Mouse (Mus musculus) ovary, postnatal 36 days (tissue): ENCODE measurements at regions not wholly inside any gene's neighbourhood (a gene's known extent, or its start where the extent isn't known, plus 50 kb on each side); places are given as distances from the start of the nearest gene placed in this dataset.
"Not testable (repeated sequence)": the region's sequence is repeated elsewhere in the genome, so short reads cannot be mapped to it uniquely, and the experiment has no call there.

Source experiments
- DNase-seq: peaks from one replicate; pipeline ENCODE4 v3.0.0; 2022; ENCODE audit warnings: low spot score, mixed read lengths

DNA sequence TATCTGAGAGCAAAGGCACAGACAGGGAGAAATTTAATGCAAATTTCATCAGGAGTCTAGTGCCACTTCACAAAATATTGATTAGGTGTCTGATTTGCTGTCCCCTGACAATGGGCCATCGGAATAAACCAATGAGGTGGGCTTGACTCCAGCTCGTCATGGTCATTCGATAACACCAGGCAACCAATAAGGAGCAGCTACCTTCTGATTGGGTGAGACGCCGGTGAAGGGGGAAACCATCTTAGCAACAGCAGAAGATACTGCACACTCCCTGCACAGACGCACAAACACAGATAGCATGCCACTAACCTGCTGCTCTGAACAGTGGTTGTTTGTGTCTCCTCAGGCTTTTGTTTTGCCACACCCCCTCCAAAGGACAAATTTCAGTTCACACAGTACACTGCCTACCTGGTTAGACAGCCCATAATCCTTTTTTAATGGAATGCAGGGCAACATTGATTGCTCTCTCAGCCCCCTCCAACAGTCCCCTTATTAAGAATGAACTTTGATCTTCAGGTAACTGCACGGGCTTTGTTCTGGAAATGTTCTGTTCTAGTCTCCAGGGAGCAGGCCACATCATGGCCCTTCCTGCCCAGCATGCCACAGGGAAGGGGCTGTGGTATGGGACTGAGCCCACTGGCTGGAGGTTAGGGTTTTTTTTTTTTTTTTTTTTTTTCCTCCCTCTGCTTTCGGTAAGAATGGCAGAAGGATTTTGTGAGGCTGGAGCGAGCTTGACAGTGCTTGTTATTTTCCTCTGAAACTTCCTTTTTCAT, 285.1 kb upstream of the Ubash3b start:
- DNase-seq, result no peak

DNA sequence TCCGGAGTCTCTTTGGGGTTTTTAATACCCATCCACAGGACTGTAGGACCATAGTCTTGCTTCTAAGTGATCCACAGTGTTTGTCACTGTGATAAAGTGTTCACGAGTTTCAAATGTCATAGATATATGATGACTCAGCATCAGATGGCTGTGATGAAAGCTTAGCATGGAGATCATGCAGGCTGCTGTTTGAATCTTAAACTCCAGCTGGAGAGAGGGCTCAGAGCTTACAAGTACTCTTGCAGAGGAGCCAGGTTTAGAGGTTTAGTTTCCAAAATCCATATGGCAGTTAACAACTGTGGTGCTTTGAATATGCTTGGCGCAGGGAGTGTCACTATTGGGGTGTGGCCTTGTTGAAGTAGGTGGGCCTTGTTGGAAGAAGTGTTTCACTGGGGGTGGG, 280.9 kb upstream of the Ubash3b start:
- no peak for DNase-seq

DNA sequence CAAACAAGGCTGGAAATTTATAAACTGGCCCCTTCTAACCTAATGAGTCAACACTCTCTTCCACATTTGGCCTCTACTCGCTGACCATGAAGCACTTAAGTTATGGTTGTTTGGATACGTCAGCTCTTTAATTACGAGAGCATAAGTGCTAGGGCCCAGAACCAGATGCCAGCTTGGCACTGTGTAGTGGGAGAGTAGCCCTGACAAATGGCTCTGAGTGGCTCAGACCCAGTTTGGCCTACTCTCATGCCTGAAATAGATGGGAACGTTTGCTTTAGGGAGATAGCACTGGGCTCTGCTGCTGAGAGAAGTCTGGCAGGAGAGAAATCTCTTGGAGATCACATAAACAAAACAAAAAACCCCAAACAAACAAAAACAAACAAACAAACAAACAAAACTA, 278.5 kb upstream of the Ubash3b start:
- DNase-seq, result no peak

DNA sequence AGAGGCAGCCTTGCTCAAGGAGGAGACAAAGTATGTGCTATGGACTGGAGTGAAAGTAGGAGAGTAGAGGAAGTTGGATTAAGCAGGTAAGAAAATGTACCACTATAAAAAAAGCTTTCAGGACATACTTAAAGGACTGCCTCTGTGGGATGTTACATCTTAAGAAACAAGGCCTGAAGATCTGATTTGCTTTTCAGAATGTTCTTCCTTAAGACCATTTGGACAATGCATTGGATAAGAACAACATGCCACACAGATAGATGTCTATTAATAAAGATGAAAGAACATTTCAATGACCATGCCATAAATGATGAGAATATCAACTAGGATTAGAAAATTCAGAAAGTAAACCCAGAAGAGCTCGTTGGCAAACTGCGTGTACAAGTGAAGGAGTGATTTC, 276.6 kb upstream of the Ubash3b start:
- DNase-seq, result no peak

DNA sequence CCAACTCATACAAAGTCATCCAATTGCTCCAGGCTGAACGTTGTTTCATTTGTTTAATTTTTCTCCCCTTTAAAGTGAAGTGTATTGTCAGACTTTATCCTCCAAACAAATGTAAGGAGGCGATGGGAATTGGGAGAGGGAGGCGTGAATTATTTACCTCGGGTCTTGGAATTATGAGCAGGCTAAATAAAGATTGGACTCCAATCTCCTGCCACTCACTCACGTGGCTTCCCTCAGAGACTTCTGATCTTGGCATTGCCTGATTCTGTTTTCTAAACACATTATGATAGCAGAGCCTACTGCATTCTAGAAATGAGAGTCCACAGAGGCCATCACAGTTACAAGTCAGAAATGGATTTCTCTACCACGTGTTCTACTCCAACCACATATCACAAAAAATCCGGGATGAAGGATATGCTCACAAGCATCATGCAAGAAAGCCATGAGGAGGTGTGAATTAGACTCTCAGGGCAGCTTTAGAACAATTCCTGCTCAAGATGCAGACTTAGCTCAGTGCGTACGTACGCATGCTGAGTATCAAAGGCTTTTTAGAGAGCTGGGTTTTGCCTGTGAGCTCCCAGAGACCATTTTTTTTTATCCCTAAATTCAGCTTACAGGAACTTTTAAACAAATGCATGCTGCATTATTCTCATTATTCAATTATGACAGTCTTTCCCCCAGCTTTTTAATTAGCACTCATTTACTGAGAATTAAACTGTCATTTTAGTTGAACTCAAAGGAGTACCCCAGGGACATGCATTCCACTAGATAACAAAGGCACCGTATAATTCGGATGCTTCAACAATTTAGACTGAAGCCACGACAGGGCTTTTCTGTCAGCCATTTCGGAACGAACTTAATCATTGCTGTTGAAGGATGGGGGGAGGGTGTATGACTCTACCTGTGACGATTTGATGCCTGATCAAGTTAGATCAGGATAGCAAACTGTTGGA, 269.2 kb upstream of the Ubash3b start:
- DNase-seq, result no peak

DNA sequence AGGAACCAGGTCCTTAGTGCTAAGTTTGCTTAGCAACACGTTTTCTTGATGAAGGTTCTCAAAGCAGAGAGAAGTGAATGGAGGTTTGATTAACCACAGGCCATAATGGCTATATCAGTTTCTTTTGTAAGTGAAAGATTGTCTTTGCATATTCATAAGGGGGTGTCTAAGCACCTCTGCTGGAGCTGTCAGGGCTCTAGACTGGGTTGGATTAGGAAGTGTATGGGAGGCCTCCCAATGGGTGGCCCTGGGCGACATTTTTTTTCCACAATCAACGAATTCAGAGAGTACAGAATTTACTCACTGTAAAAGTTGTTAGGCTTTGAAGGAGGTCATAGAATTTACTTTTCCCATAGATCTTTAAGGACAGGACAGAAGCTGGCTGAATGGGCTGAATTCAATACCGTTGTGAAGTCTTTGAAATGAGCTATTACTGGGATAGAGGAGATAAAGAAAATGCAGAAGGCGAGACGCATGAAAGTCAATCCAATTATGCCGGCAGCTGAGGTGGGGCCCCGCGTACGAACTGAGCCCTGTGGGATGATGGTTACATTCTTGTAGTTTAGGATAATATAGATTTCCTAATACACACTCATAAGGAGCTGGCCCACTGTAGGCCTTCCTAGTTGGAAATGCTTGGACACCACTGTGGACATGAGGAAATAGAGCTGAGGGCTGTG, 268.4 kb upstream of the Ubash3b start:
- DNase-seq, result no peak

DNA sequence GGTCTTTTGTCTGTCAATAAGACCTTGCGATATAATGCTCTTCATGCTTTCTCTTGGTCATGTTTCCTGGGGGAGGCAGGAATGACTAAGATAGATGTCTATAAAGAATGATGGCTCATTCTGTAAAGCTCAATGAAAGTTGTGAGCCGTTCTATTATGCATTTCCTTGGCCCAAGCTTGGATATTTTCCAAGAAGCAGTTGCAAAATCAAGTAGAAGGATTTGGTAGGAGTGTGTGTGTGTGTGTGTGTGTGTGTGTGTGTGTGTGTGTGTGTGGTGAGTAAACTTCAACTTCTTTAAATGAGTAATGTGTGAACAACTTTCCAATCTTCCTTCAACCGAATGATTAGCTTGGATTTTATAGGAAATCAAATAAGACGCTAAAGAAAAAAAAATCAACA, 267.7 kb upstream of the Ubash3b start:
- DNase-seq, result no peak

DNA sequence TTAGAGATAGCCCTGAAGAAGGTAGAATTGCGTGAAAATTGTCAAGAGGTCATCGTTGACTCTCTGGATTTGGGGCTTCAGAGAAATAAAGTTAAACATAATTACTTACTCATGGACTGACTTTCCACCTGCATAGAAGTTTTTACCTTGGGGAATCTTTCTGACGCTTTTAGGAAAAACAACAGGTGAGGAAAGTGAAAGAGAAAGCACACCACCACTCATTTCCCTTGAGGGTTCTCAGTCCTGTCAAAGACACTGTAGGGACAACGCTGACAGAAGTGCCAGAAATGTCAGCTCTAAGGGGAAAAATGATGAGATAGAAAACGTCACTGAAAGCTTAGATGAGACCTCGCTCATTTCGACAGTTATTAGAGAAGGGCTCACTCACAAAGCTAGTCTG, 265.2 kb upstream of the Ubash3b start:
- no peak for DNase-seq

DNA sequence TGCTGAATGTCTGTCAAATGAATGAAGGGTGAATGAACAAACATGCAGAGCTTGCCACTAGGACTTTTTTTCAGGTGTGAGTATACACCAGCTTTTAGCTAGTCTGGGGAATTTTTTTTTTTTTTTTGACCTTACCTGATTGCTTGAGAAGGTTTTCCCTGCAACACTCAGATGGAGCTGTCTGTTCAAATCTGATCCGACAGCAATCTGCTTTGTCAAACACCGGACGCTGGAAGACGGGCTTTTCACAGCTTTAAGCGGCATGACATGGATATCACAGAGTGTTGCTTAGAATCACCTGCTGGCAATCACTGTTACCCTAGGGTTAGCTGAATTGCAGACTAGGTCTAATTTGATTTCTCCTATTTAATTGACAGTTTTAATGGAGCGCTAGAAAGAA, 263.7 kb upstream of the Ubash3b start:
- DNase-seq, result no peak

DNA sequence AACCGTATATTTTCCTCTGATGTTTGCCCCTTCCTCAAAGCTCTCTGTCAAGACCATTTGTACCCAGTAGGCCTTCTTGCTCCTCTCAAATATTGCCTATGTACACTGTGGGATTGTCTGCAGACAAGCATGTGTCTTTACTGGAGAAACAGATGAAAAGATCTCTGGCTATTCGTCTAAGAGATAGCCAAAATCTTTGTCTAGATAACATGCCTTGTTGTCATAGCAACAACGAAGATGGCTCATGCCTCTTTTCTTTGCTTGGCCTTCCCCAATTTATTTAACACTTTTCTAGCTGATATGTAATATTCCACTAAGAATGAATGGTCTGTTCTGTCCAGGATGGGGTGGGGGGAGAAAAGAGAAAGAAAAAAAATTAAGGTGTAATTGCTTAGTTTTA, 252.3 kb upstream of the Ubash3b start:
- DNase-seq, result no peak

DNA sequence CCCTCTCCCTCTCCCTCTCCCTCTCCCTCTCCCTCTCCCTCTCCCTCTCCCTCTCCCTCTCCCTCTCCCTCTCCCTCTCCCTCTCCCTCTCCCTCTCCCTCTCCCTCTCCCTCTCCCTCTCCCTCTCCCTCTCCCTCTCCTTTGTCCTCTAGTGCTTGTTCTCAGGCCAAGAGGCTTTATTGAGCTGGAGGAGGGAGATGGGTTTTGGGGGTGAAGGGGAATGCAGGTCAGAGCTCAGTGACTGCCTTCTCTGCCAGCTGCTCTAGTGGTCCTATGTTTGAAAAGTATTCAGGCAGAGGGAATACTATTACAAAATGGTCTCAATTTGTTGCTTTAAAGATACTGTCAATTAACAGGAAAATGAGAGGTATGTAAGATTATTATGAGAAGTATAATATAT, 251.6 kb upstream of the Ubash3b start:
- not testable (repeated sequence) for DNase-seq

DNA sequence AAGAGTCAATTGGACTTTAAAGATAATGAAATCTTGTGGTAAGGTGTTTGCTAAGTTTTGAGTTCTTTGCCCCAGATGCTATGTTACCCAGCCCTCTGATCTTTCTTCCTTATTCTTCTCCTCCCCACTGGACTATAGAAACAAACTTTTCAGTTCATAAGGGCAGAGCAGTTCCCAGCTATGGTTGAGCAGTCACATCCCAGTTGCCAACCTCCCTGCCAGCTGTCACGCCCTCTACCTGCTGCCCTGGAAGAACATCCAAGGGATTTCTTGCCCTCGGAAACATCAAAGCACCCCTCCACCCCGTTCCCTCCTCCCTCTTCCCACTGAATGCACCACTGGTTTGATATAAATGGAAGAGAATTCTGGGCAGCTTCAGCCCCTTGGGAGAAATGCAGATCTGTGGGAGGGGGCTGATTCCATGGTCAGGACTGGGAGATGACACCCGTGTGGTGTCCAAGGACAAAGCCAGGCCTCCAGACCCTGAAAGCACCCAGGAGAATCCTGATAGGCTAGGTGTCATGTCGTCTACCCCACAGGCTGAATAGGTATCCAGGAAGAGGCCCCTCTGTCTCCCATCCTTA, 250.8 kb upstream of the Ubash3b start:
- DNase-seq, result peak; percentile 10

DNA sequence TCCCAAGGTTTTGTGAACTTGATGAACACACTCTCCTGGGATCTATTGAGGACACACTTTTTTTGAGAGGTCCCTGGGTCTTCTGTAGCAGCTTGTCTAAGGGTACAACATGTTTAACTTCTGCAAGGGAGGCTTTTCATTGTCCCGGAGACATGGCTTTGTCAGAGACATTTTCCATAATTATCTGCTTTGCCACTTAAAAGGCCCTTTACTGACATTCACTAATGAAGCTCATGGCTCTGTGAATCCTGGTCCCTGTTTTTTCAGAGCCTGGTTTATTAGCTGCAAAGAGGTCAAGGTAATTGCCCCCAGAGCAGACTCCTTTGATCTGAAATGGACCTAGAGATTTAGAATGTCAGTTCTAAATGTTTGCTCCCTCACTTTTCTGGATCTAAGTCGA, 246.8 kb upstream of the Ubash3b start:
- no peak for DNase-seq

DNA sequence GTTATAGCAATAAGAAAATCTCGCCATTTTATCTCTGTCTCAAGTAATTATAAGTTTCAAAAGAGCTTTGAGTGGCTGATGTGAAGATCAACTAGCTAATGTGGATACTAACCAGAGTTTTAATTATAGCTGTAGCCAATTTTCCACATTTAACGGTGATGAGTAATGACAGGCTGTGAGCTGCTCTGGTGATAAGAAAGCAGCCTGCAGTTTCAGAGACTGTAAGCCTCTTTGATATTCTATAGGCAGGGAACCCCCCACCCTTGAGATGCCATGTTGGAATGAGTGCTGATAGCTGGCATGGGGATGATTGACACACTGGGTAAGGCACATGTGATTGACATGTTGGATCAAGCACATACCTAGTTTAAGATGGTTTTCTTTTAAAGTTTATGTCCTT, 245.6 kb upstream of the Ubash3b start:
- no peak for DNase-seq

DNA sequence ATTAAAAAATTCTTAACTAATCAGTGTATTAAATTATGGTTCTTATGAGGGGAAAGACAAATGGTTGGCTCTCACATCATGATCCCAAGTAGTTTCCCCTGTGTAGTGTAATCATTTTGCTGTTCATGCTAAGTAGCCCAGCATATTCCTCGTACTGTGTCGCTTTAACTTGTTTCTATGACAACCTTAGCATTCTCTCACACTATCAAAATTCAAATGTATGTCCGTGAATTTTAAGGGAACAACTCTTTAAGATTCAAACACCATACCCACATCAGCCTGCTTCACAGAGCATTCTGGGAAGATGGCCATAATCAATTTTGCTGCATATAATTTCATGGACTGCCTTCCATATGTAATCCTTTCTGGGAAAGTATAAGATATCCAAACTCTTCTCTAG, 241.4 kb upstream of the Ubash3b start:
- no peak for DNase-seq

DNA sequence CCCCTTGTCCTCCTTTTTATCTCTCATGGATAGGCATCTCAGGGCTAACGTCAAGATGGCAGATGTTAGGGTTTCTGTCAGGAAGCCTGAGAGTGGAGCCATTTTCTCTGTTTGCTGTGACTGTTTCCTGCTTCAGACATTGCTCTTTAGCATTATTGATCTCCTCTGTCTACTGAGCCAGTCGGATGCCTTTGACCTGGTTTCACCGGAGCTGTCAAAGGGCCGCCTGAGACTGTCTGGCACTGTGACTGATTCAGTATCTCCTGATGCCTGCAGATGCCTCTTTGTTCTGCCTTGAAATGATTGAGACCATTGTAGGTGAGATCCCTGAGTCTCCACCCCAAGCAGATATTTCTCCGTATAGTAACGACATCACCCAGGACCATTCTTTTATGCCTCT, 239.5 kb upstream of the Ubash3b start:
- no peak for DNase-seq

DNA sequence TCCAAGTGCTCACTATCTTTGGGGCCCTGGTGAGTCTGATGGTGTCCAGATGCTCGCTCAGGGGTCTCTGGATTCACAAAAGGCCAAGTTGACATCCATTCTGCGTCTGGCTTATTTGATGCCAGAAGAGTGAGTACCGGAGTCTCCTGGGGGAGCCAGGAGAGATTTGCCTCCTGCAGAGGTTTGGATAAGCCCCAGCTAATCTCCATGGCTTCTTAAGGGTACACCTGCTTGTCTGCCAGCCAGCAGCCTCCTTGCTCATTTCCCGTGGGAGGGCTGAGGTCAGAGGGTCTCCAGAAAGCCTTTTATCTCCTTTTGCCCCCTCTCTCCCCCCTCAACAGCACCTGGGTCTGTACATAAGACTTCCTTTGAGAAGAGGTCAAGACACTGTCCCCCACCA, 234.0 kb upstream of the Ubash3b start:
- DNase-seq, result no peak

DNA sequence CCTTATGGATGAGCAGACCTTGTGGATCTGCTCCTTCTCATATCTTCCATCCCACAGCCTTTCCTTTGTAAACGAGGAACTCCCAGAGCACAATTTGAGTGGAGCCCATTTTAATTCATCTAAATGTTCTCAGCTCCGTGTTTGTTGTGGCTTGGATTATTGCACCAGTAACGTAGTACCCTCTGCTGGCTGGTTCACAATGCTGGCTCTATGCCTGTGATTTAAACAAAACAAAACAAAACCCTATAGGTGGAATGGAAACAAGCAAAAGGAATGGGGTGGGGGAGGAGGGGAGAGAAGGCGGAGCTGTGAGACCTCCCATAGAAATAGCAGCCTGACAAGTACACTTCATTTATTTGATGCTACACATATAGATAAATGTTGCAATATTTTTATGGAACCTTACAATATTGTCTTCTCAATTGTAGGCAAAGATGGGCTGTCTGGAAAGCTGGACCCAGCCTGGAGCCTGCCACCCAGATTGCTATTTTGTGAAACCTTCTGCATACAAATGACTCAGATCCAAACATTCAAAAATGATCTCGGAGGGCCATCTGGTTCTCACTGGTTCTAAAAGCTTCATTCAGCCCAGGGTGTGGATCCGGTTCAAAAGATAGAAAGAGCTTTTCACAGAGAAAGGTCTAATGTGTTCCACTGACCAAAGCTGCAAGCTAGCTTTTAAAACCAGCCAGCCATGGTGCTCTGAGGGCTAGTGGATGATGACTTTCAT, 230.3 kb upstream of the Ubash3b start:
- no peak for DNase-seq

DNA sequence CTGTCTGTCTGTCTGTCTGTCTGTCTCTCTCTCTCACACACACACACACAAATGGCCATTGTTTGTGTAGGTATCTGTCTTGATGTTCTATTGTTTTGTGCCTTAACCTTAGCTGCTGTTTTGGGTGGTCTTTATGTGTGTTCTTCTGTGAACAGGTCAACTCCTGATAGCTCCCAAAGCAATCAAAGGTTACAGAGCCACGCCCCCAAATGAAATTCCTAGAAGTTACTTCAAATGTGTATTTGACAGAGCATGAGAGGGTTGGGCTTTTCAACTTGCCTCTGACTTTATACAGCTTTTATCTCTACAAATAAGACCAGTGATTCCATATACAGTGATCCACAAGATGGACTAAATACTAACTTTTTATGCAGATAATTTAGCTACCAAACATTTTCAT, 217.8 kb upstream of the Ubash3b start:
- no peak for DNase-seq

DNA sequence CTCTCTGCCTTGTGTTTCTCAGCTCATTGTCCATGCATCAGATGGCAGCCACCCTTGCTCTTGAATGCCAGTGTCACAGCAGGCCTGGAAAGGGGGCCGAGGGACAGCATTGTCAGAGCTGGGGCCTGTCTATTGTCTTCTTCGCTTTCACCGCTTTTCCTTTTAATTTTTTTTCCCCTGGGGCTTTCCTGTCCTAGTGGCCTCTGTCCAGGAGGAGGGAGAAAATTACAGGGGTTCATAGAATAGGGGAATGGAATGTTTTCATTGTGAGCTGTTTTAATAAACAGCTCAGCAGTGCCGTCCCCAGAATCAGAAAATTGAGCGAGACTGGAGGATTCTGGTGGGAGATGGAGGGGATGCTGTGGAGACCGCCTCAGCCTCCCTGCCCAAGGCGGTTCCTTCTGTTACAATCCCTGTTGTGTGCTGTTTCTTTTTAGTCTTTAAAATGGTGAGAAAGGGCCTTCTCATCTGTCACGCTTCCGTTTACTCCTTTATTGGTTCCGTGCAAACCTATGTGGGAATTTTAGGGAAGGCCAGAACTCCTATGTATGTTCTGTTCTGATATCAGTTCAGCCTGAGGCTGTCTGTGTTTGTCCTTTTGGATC, 217.2 kb upstream of the Ubash3b start:
- no peak for DNase-seq
